Mouse (Mus musculus) heart, postnatal 0 days (tissue): ENCODE data around the gene Brd3os. TPM values are rescaled to one million over a fixed set of nuclear protein-coding genes. Genes with fewer than 3 reads are reported as not detected.

Experiments used
- ATAC-seq: fragments of 200-750 bp; cut with Nextera tagmentation; 2 replicates; pipeline ENCODE4 v1.8.0; 2017; ENCODE audit warnings: low read depth, moderate number of reproducible peaks, moderate library complexity; ENCODE audit not compliant: insufficient read depth
- DNase-seq: peaks from one replicate; pipeline ENCODE4 v3.0.0-alpha.2; 2016; ENCODE audit warnings: low spot score
- H3K27ac ChIP-seq: fragments of 300-500 bp; sonication (generic); 2 replicates; pipeline ENCODE4 v1.5.1; 2014; ENCODE audit warnings: low read depth, mild to moderate bottlenecking
- H3K27me3 ChIP-seq: fragments of 300-500 bp; sonication (generic); 2 replicates; pipeline ENCODE4 v1.6.1; 2014; ENCODE audit warnings: low read length, mixed read lengths; ENCODE audit not compliant: control insufficient read depth, insufficient read depth
- H3K36me3 ChIP-seq: fragments of 300-500 bp; sonication (generic); replicated peaks from 2 replicates; pipeline ENCODE4 v1.6.1; 2014; ENCODE audit warnings: low read length, mixed read lengths; ENCODE audit not compliant: control insufficient read depth, insufficient read depth
- H3K4me1 ChIP-seq: fragments of 300-500 bp; sonication (generic); 2 replicates; pipeline ENCODE4 v1.6.1; 2014; ENCODE audit warnings: antibody characterized with exemption; ENCODE audit not compliant: control insufficient read depth, insufficient read depth
- H3K4me2 ChIP-seq: fragments of 300-500 bp; sonication (generic); 2 replicates; pipeline ENCODE4 v1.6.1; 2014; ENCODE audit warnings: low read depth, mild to moderate bottlenecking, low read length, moderate library complexity
- H3K4me3 ChIP-seq: fragments of 300-500 bp; sonication (generic); 2 replicates; pipeline ENCODE4 v1.5.1; 2014; ENCODE audit warnings: low read depth, low read length
- H3K9ac ChIP-seq: fragments of 300-500 bp; sonication (generic); replicated peaks from 2 replicates; pipeline ENCODE4 v1.6.1; 2014; ENCODE audit warnings: low read depth, low read length, mixed read lengths
- H3K9me3 ChIP-seq: fragments of 300-500 bp; sonication (generic); replicated peaks from 2 replicates; pipeline ENCODE4 v1.6.1; 2016; ENCODE audit warnings: low read length; ENCODE audit not compliant: control insufficient read depth
- CTCF ChIP-seq: IDR thresholded peaks from 2 replicates; pipeline ENCODE4 v1.5.1; 2016; ENCODE audit warnings: antibody characterized with exemption, control low read depth, low read depth
- EP300 ChIP-seq: IDR thresholded peaks from 2 replicates; pipeline ENCODE4 v1.6.1; 2016; ENCODE audit warnings: antibody characterized with exemption, low read depth
- WGBS: fragments of 180-500 bp; shearing (Covaris S2); extraction: QIAGEN DNeasy Blood & Tissue Kit; methylation state at CpG from one replicate; pipeline ENCODE4 v1.1.7; 2014; 5-methylcytosine and 5-hydroxymethylcytosine counted together
- polyA plus RNA-seq: library from polyadenylated mRNA; unstranded; fragments of >200 nt; fragmentation: Nextera tagmentation; extraction: Ambion mirVana; gene quantifications from 2 replicates; pipeline ENCODE4 v1.2.1, GENCODE M21; 2015
- total RNA-seq: library from RNA; depleted of rRNA; stranded (reverse); fragments of >200 nt; gene quantifications from 2 replicates; pipeline ENCODE4 v1.2.3, GENCODE M21; 2014; ENCODE audit warnings: low replicate concordance

Brd3os gene
- total and polyA plus RNA-seq, 2 experiments from 2014 or later, result 0.11 to 1.9 TPM

- ATAC-seq (no peak), DNase-seq (no peak)
- no peaks in the 10 kb centered on the region for H3K4me1 ChIP-seq
- no peak overlapping the region for H3K4me2 ChIP-seq
- peaks cover 82% of the 10 kb centered on the region for H3K36me3 ChIP-seq
- H3K9ac ChIP-seq, result no peak overlapping the region
- H3K4me3 ChIP-seq, result no peak overlapping the region
- TF ChIP-seq CTCF, result no peak
- TF ChIP-seq EP300, result no peak
- no peaks in the 10 kb centered on the region for H3K9me3 ChIP-seq
- no peak overlapping the region for H3K27ac ChIP-seq
- WGBS, result 68% methylated on average over 9 of the region's 9 CpGs
- H3K27me3 ChIP-seq, result no peaks in the 10 kb centered on the region
Observed at GRCm38 (mm10) chr2:27460651-27461050, 18.5 kb downstream of the Brd3os start.

- ATAC-seq, result no peak
- Histone ChIP-seq H3K27ac (no peak overlapping the region), H3K4me3 (no peak overlapping the region), H3K4me2 (no peak overlapping the region), H3K9ac (no peak overlapping the region), H3K27me3 (no peaks in the 10 kb centered on the region), H3K4me1 (no peaks in the 10 kb centered on the region), H3K36me3 (peaks cover 69% of the 10 kb centered on the region), H3K9me3 (no peaks in the 10 kb centered on the region)
- WGBS, result 85% methylated on average over 4 of the region's 4 CpGs
- no peak for DNase-seq
- no peak for TF ChIP-seq EP300
- no peak for TF ChIP-seq CTCF
Observed at GRCm38 (mm10) chr2:27461881-27462660, 19.9 kb downstream of the Brd3os start.

- no peaks in the 10 kb centered on the region for H3K9me3 ChIP-seq
- no peak overlapping the region for H3K9ac ChIP-seq
- ATAC-seq (no peak), DNase-seq (no peak)
- H3K4me3 ChIP-seq, result no peak overlapping the region
- no peaks in the 10 kb centered on the region for H3K4me1 ChIP-seq
- H3K36me3 ChIP-seq, result peaks cover 61% of the 10 kb centered on the region
- TF ChIP-seq CTCF (no peak), EP300 (no peak)
- no peak overlapping the region for H3K27ac ChIP-seq
- no peak overlapping the region for H3K4me2 ChIP-seq
- H3K27me3 ChIP-seq, result no peaks in the 10 kb centered on the region
- 84% methylated on average over 4 of the region's 4 CpGs for WGBS
Observed at GRCm38 (mm10) chr2:27462901-27463300, 20.8 kb downstream of the Brd3os start.

GRCm38 (mm10) chr2:27469292-27469990 is 27.3 kb downstream of the Brd3os start:
- Histone ChIP-seq H3K4me1 (peaks cover 43% of the 10 kb centered on the region), H3K36me3 (no peaks in the 10 kb centered on the region)

GRCm38 (mm10) chr2:27469991-27470355 is 27.8 kb downstream of the Brd3os start:
- Histone ChIP-seq H3K4me3 (no peak overlapping the region), H3K4me1 (peaks cover 43% of the 10 kb centered on the region), H3K36me3 (no peaks in the 10 kb centered on the region), H3K9ac (no peak overlapping the region), H3K9me3 (no peaks in the 10 kb centered on the region), H3K27me3 (no peaks in the 10 kb centered on the region), H3K27ac (no peak overlapping the region), H3K4me2 (no peak overlapping the region)
- DNase-seq (no peak), ATAC-seq (no peak)
- WGBS, result 63% methylated on average over 3 of the region's 3 CpGs
- TF ChIP-seq CTCF (no peak), EP300 (no peak)

More at GRCm38 (mm10) chr2:27469292-27469990, 27.3 kb downstream of the Brd3os start:
- H3K9me3 ChIP-seq, result no peaks in the 10 kb centered on the region
- TF ChIP-seq EP300 (no peak), CTCF (no peak)
- no peak for DNase-seq
- H3K9ac ChIP-seq, result no peak overlapping the region
- no peak overlapping the region for H3K4me3 ChIP-seq
- no peak overlapping the region for H3K4me2 ChIP-seq
- H3K27ac ChIP-seq, result no peak overlapping the region
- no peak for ATAC-seq
- H3K27me3 ChIP-seq, result no peaks in the 10 kb centered on the region
- 68% methylated on average over 4 of the region's 4 CpGs for WGBS
